Mouse (Mus musculus) liver, postnatal 0 days (tissue): ENCODE measurements around the gene Glod4. TPM values are rescaled to one million over a fixed set of nuclear protein-coding genes. Genes with fewer than 3 reads are reported as not detected.
A peak's percentile ranks its signal among the peaks of the same experiment; 100 is the strongest.

Experiments used
- ATAC-seq: fragments of 200-750 bp; cut with Nextera tagmentation; 2 replicates; pipeline ENCODE4 v1.8.0; 2017; ENCODE audit warnings: mild to moderate bottlenecking, moderate library complexity
- DNase-seq: peaks from one replicate; pipeline ENCODE4 v3.0.0-alpha.2; 2016
- H3K27ac ChIP-seq: fragments of 300-500 bp; sonication (generic); 2 replicates; pipeline ENCODE4 v1.5.1; 2014; ENCODE audit warnings: antibody characterized with exemption, moderate library complexity, mild to moderate bottlenecking, low read depth
- H3K27me3 ChIP-seq: fragments of 300-500 bp; sonication (generic); 2 replicates; pipeline ENCODE4 v1.6.1; 2014; ENCODE audit warnings: low read length, control low read depth, mixed read lengths; ENCODE audit not compliant: insufficient read depth
- H3K36me3 ChIP-seq: fragments of 300-500 bp; sonication (generic); replicated peaks from 2 replicates; pipeline ENCODE4 v1.6.1; 2014; ENCODE audit warnings: mild to moderate bottlenecking, control low read depth, low read length, moderate library complexity, mixed read lengths; ENCODE audit not compliant: insufficient read depth
- H3K4me1 ChIP-seq: fragments of 300-500 bp; sonication (generic); 2 replicates; pipeline ENCODE4 v1.6.1; 2014; ENCODE audit warnings: antibody characterized with exemption, mild to moderate bottlenecking, control low read depth; ENCODE audit not compliant: insufficient read depth
- H3K4me2 ChIP-seq: fragments of 300-500 bp; sonication (generic); 2 replicates; pipeline ENCODE4 v1.6.1; 2014; ENCODE audit warnings: low read depth, mild to moderate bottlenecking, low read length, moderate library complexity, mixed read lengths
- H3K4me3 ChIP-seq: fragments of 300-500 bp; sonication (generic); 2 replicates; pipeline ENCODE4 v1.5.1; 2014; ENCODE audit warnings: low read depth, low read length
- H3K9ac ChIP-seq: fragments of 300-500 bp; sonication (generic); replicated peaks from 2 replicates; pipeline ENCODE4 v1.6.1; 2014; ENCODE audit warnings: mild to moderate bottlenecking, moderate library complexity
- H3K9me3 ChIP-seq: fragments of 300-500 bp; sonication (generic); 2 replicates; pipeline ENCODE4 v1.6.1; 2016; ENCODE audit warnings: mild to moderate bottlenecking, control low read depth, low read length, mixed read lengths
- CTCF ChIP-seq: sonication (generic); IDR thresholded peaks from 2 replicates; pipeline ENCODE4 v1.5.1; 2016; ENCODE audit warnings: antibody characterized with exemption, low read depth
- EP300 ChIP-seq: IDR thresholded peaks from 2 replicates; pipeline ENCODE4 v1.6.1; 2016; ENCODE audit warnings: antibody characterized with exemption, low read depth, mild to moderate bottlenecking
- WGBS: fragments of 180-500 bp; shearing (Covaris S2); extraction: QIAGEN DNeasy Blood & Tissue Kit; methylation state at CpG from one replicate; pipeline ENCODE4 v1.1.7; 2014; ENCODE audit not compliant: insufficient replicate concordance; 5-methylcytosine and 5-hydroxymethylcytosine counted together
- polyA plus RNA-seq: library from polyadenylated mRNA; unstranded; fragments of >200 nt; fragmentation: Nextera tagmentation; extraction: Ambion mirVana; gene quantifications from 2 replicates; pipeline ENCODE4 v1.2.1, GENCODE M21; 2015

Glod4 gene
- polyA plus RNA-seq, 1 experiment from 2014 or later: 43.6 TPM

DNA sequence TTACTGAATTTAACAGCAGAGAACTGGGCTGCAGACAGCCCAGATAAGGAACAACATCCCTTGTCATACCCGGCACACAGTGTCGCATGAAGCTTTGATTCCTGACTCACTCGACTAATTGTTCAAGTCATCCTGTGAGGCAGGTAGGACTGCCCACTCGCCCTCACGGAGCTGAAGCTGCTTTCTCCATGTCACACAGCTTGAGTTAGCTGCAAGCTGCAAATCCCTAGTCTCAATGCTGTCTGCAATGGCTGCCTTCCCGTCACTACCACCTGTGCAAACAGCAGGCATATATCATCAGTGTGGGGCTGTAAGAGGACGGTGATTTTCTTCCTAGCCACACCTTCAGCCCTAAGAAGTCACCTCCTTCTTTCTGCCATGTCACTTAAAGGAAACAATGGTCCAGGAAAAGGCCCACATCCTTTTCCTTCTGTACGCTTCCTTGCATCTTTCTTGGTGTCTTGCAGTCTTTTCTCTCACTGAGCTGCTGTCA is 46.5 kb downstream of the Glod4 start:
- 52% methylated on average over 8 of the region's 8 CpGs for WGBS
- Histone ChIP-seq H3K9ac (no peak overlapping the region), H3K27me3 (peaks cover 7% of the 10 kb centered on the region; the same call in 1 of the 2 replicates), H3K4me1 (peaks cover 4% of the 10 kb centered on the region), H3K36me3 (no peaks in the 10 kb centered on the region), H3K27ac (no peak overlapping the region), H3K4me2 (no peak overlapping the region), H3K4me3 (no peak overlapping the region), H3K9me3 (no peaks in the 10 kb centered on the region)
- DNase-seq: no peak
- ATAC-seq: no peak
- TF ChIP-seq EP300 (no peak), CTCF (no peak)

GRCm38 (mm10) chr11:76196275-76196976 is 47.1 kb downstream of the Glod4 start:
- H3K9me3 ChIP-seq: no peaks in the 10 kb centered on the region
- ATAC-seq (no peak), DNase-seq (no peak)
- H3K27me3 ChIP-seq: peaks cover 3% of the 10 kb centered on the region; the same call in 1 of the 2 replicates
- no peak overlapping the region for H3K4me2 ChIP-seq
- 54% methylated on average over 8 of the region's 8 CpGs for WGBS
- no peak overlapping the region for H3K27ac ChIP-seq
- peaks cover under 1% of the 10 kb centered on the region; the same call in 1 of the 2 replicates for H3K4me1 ChIP-seq
- no peak overlapping the region for H3K9ac ChIP-seq
- H3K4me3 ChIP-seq: no peak overlapping the region
- H3K36me3 ChIP-seq: no peaks in the 10 kb centered on the region
- TF ChIP-seq CTCF: no peak
- no peak for TF ChIP-seq EP300

DNA sequence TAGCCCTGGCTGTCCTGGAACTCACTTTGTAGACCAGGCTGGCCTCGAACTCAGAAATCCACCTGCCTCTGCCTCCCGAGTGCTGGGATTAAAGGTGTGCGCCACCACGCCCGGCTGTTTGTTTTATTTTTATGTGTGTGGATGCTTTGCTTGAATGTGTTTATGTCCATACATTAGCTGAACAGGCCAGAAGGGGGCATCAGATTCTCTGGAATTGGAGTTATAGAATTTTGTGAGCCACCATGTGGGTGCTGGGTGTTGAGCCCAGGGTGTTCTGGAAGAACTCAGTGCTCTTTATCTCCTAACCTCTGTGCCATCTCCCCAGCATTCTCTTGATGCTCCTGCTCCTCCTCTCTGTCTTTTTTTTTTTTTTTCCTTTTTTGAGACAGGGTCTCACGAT is 56.6 kb downstream of the Glod4 start:
- Histone ChIP-seq H3K4me3 (no peak overlapping the region), H3K4me1 (no peaks in the 10 kb centered on the region), H3K4me2 (no peak overlapping the region), H3K9ac (no peak overlapping the region), H3K9me3 (no peaks in the 10 kb centered on the region), H3K27ac (no peak overlapping the region), H3K36me3 (0 out of 2 replicates have a peak, but pooled peaks cover under 1% of the 10 kb centered on the region), H3K27me3 (no peaks in the 10 kb centered on the region)
- 85% methylated on average over 6 of the region's 6 CpGs for WGBS
- DNase-seq (no peak), ATAC-seq (no peak)
- TF ChIP-seq EP300: no peak
- 0 out of 2 replicates have a peak, but pooled peaks have one; percentile 9 for TF ChIP-seq CTCF

- H3K36me3 ChIP-seq: 0 out of 2 replicates have a peak, but pooled peaks cover 3% of the 10 kb centered on the region
- H3K27me3 ChIP-seq: no peaks in the 10 kb centered on the region
- H3K9ac ChIP-seq: no peak overlapping the region
- no peak overlapping the region for H3K4me2 ChIP-seq
- H3K4me3 ChIP-seq: no peak overlapping the region
- 81% methylated on average over 4 of the region's 4 CpGs for WGBS
- DNase-seq (no peak), ATAC-seq (no peak)
- no peaks in the 10 kb centered on the region for H3K9me3 ChIP-seq
- H3K4me1 ChIP-seq: peaks cover 6% of the 10 kb centered on the region
- H3K27ac ChIP-seq: no peak overlapping the region
- TF ChIP-seq CTCF (no peak), EP300 (no peak)
Measured at GRCm38 (mm10) chr11:76183745-76184144, 59.8 kb downstream of the Glod4 start.

- TF ChIP-seq CTCF (no peak), EP300 (no peak)
- Histone ChIP-seq H3K9ac (peak overlapping the region; percentile 77), H3K27ac (peak overlapping the region; percentile 72), H3K4me2 (peak overlapping the region; percentile 93), H3K27me3 (no peaks in the 10 kb centered on the region), H3K36me3 (0 out of 2 replicates have a peak, but pooled peaks cover 5% of the 10 kb centered on the region), H3K4me1 (peaks cover 11% of the 10 kb centered on the region), H3K9me3 (no peaks in the 10 kb centered on the region), H3K4me3 (peak overlapping the region; percentile 99)
- DNase-seq (no peak), ATAC-seq (no peak)
- WGBS: 10% methylated on average over 7 of the region's 7 CpGs
Measured at GRCm38 (mm10) chr11:76180146-76180540, 63.4 kb downstream of the Glod4 start.

DNA sequence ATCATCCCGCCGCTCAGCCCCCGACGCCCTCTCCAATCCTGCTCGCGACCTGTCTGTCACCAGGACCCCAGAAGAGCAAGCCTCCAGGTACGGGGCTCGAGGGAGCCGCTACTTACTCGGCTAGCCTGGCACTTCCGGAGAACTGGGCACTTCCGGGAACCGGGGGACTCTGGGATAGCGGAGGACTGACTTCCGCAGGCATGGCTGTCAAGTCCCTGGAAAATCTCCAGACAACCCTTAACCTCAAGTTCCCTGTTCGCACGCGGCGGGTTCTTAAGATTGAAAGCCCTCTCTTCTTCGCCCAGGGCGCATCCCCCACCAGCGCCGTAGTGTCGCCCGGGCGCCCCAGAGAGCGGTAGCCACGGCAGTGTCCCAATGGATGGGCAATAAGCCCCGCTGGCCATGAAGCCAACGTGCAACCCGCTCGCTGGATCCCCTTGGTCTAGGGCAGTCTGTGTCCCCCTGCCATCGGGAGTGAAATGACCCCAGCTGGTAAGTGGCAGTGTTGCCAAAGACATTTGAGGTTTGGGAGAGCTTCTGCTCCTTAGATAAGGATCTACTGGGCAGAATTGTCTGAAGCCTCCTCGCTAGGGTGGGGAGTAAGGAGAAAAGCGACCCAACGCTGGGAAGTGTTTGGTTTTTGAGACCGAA is 63.9 kb downstream of the Glod4 start, which contains the start of the genes Vps53 and Fam57a:
Gene Vps53, minus strand, starts transcription at position 153 of the 651 bp plus-strand sequence.
Gene Fam57a, plus strand, starts transcription at position 177 of the 651 bp plus-strand sequence.
- no peaks in the 10 kb centered on the region for H3K9me3 ChIP-seq
- H3K4me1 ChIP-seq: peaks cover 11% of the 10 kb centered on the region
- ATAC-seq: peak; percentile 88
- H3K9ac ChIP-seq: peak within 1 kb of the TSS; percentile 77
- no peaks in the 10 kb centered on the region for H3K27me3 ChIP-seq
- 0 out of 2 replicates have a peak, but pooled peaks cover 5% of the 10 kb centered on the region for H3K36me3 ChIP-seq
- peak within 1 kb of the TSS; percentile 72 for H3K27ac ChIP-seq
- under 1% methylated on average over 37 of the region's 37 CpGs for WGBS
- H3K4me3 ChIP-seq: peak within 1 kb of the TSS; percentile 99
- DNase-seq: peak; percentile 88
- H3K4me2 ChIP-seq: peak within 1 kb of the TSS; percentile 93
- no peak for TF ChIP-seq EP300
- no peak for TF ChIP-seq CTCF
